Mouse (Mus musculus) neutrophil, adult 83 days (primary cell): ENCODE data around the gene Efnb3. TPM values are rescaled to one million over a fixed set of nuclear protein-coding genes. Genes with fewer than 3 reads are reported as not detected.

Experiments
- total RNA-seq, 2 experiments: library from RNA; stranded (reverse); gene quantifications; one replicate each; pipeline ENCODE4 v1.2.4; 2023

The Efnb3 gene
- total RNA-seq = under 1 TPM; 0.18 to 0.20 TPM

GRCm38 (mm10) chr11:69559851-69560765 lies at the start of gene Efnb3:
Gene Efnb3, minus strand, starts transcription at chr11:69560205.

GRCm38 (mm10) chr11:69605726-69606490 lies 45.9 kb upstream of the Efnb3 start, which contains the start of gene Atp1b2:
Gene Atp1b2, minus strand, starts transcription at chr11:69605942.

GRCm38 (mm10) chr11:69580091-69580514 lies 20.1 kb upstream of the Efnb3 start, which contains the start of the genes Wrap53 and Trp53:
Gene Wrap53, minus strand, starts transcription at chr11:69580255.
Gene Trp53, plus strand, starts transcription at chr11:69580359.

GRCm38 (mm10) chr11:69549060-69549656 lies 10.8 kb downstream of the Efnb3 start, which contains the start of gene Dnah2:
Gene Dnah2, minus strand, starts transcription at chr11:69549110.

Other genes with a start within 250 kb of the Efnb3 start
- 10 to 100 TPM; 12.5 to 15.6 TPM for gene Cntrob, start 236.4 kb downstream of the Efnb3 start, total RNA-seq
- gene Trappc1, start 236.2 kb downstream of the Efnb3 start, total RNA-seq = 10 to 100 TPM; 44.7 to 46.6 TPM
- gene Kcnab3, start 233.9 kb downstream of the Efnb3 start, total RNA-seq = under 1 TPM; 0.31 to 0.42 TPM
- 1 to 10 TPM in 1 of 2 experiments, under 1 TPM in 1; 0.75 to 1.1 TPM for gene Rnf227, start 219.7 kb downstream of the Efnb3 start, total RNA-seq
- gene Chd3, start 190.8 kb downstream of the Efnb3 start, total RNA-seq = 10 to 100 TPM; 12.7 to 16.7 TPM
- 10 to 100 TPM; 47.3 to 48.0 TPM for gene Naa38, start 164.7 kb downstream of the Efnb3 start, total RNA-seq
- gene Cyb5d1, start 164.6 kb downstream of the Efnb3 start, total RNA-seq = 10 to 100 TPM; 23.5 to 27.2 TPM
- gene Tmem88, start 162.0 kb downstream of the Efnb3 start, total RNA-seq = 10 to 100 TPM in 1 of 2 experiments, 1 to 10 TPM in 1; 9.2 to 11.9 TPM
- 100 to 1,000 TPM; 148 to 175 TPM for gene Kdm6b, start 146.5 kb downstream of the Efnb3 start, total RNA-seq
- gene Dnah2, start 11.1 kb downstream of the Efnb3 start, total RNA-seq = 1 to 10 TPM; 9.6 to 9.8 TPM
- gene Wrap53, start 20.1 kb upstream of the Efnb3 start, total RNA-seq = 1 to 10 TPM; 9.0 to 9.8 TPM
- 10 to 100 TPM; 59.1 to 59.7 TPM for gene Trp53, start 20.2 kb upstream of the Efnb3 start, total RNA-seq
- gene Atp1b2, start 45.7 kb upstream of the Efnb3 start, total RNA-seq = 1 to 10 TPM; 5.4 to 6.9 TPM
- gene Shbg, start 57.7 kb upstream of the Efnb3 start, total RNA-seq = not detected
- gene Sat2, start 61.8 kb upstream of the Efnb3 start, total RNA-seq = not detected
- gene Fxr2, start 72.8 kb upstream of the Efnb3 start, total RNA-seq = 10 to 100 TPM; 42.3 to 53.2 TPM
- under 1 TPM in 1 of 2 experiments, not detected in 1; 0.55 TPM for gene Sox15, start 95.1 kb upstream of the Efnb3 start, total RNA-seq
- 10 to 100 TPM; 51.6 to 54.9 TPM for gene Mpdu1, start 102.4 kb upstream of the Efnb3 start, total RNA-seq
- gene Cd68, start 105.9 kb upstream of the Efnb3 start, total RNA-seq = 100 to 1,000 TPM; 138 to 157 TPM
- 100 to 1,000 TPM; 554 to 653 TPM for gene Eif4a1, start 112.2 kb upstream of the Efnb3 start, total RNA-seq
- 10 to 100 TPM; 64.7 to 65.2 TPM for gene Senp3, start 121.9 kb upstream of the Efnb3 start, total RNA-seq
- 10 to 100 TPM; 15.8 to 16.0 TPM for gene Tnfsf13, start 125.6 kb upstream of the Efnb3 start, total RNA-seq
- gene Tnfsf12, start 135.6 kb upstream of the Efnb3 start, total RNA-seq = 1 to 10 TPM; 7.9 to 8.7 TPM
- 1 to 10 TPM; 4.7 to 5.5 TPM for gene Tnfsfm13, start 135.9 kb upstream of the Efnb3 start, total RNA-seq
- 10 to 100 TPM; 82.6 to 86.1 TPM for gene Polr2a, start 198.4 kb upstream of the Efnb3 start, total RNA-seq
- gene Slc35g3, start 201.8 kb upstream of the Efnb3 start, total RNA-seq = not detected
- gene Zbtb4, start 205.7 kb upstream of the Efnb3 start, total RNA-seq = 1 to 10 TPM; 2.4 to 3.3 TPM
- gene Chrnb1, start 235.7 kb upstream of the Efnb3 start, total RNA-seq = 1 to 10 TPM in 1 of 2 experiments, under 1 TPM in 1; 0.79 to 1.9 TPM
- under 1 TPM in 1 of 2 experiments, not detected in 1; 0.18 TPM for gene Fgf11, start 241.7 kb upstream of the Efnb3 start, total RNA-seq
- gene Tmem102, start 245.4 kb upstream of the Efnb3 start, total RNA-seq = not detected